Mouse (Mus musculus) cerebellum, adult 2 months (tissue): ENCODE measurements around the gene Thap8. TPM values are rescaled to one million over a fixed set of nuclear protein-coding genes. Genes with fewer than 3 reads are reported as not detected.

Source experiments
- DNase-seq, 2 experiments: peaks; one replicate each; pipeline ENCODE4 v3.0.0; 2021
- H3K27ac ChIP-seq: fragments of 200-500 bp; 2 replicates; pipeline ENCODE4 v1.5.1; 2012; ENCODE audit warnings: low read length, control low read depth, inconsistent platforms; ENCODE audit not compliant: insufficient read depth
- H3K27me3 ChIP-seq: fragments of 200-500 bp; 2 replicates; pipeline ENCODE4 v1.6.1; 2012; ENCODE audit warnings: inconsistent platforms, mild to moderate bottlenecking, low read length, moderate library complexity; ENCODE audit not compliant: control insufficient read depth, insufficient read depth
- H3K4me1 ChIP-seq: fragments of 200-500 bp; 2 replicates; pipeline ENCODE4 v1.6.1; 2011; ENCODE audit warnings: low read length; ENCODE audit not compliant: control insufficient read depth, insufficient read depth
- H3K4me3 ChIP-seq: fragments of 200-500 bp; replicated peaks from 2 replicates; pipeline ENCODE3; 2011; ENCODE audit warnings: mild to moderate bottlenecking, low read depth, low read length, control low read depth; ENCODE audit not compliant: insufficient read depth
- CTCF ChIP-seq: fragments of 200-500 bp; IDR thresholded peaks from 2 replicates; pipeline ENCODE4 v1.5.1; 2011; ENCODE audit warnings: low read depth, mild to moderate bottlenecking, control low read depth, low read length, moderate library complexity, borderline replicate concordance; ENCODE audit not compliant: insufficient read depth
- POLR2A ChIP-seq: fragments of 200-500 bp; IDR thresholded peaks from 2 replicates; pipeline ENCODE4 v1.6.1; 2011; ENCODE audit warnings: low read length, control low read depth, borderline replicate concordance; ENCODE audit not compliant: insufficient read depth
- WGBS: fragments of 180-500 bp; shearing (Covaris S2); methylation state at CpG from one replicate; pipeline ENCODE4 v1.1.7; 2018; 5-methylcytosine and 5-hydroxymethylcytosine counted together
- polyA plus RNA-seq: library from polyadenylated mRNA; depleted of rRNA; stranded (reverse); fragments of >200 nt; gene quantifications from 2 replicates; pipeline ENCODE4 v1.2.3, GENCODE M21; 2012

The Thap8 gene
- polyA plus RNA-seq, 1 experiment, result not detected

- TF ChIP-seq POLR2A (no peak), CTCF (no peak)
Measured at GRCm38 (mm10) chr7:30274383-30274782, 5.5 kb upstream of the Thap8 start.

GRCm38 (mm10) chr7:30278911-30279310, 983 bp upstream of the Thap8 start:
- TF ChIP-seq CTCF (no peak), POLR2A (no peak)
- Histone ChIP-seq H3K27me3 (no peaks in the 10 kb centered on the region), H3K4me1 (no peaks in the 10 kb centered on the region), H3K4me3 (no peak overlapping the region), H3K27ac (no peak overlapping the region)
- 42% methylated on average over 2 of the region's 2 CpGs for WGBS
- DNase-seq, result no peak

More at GRCm38 (mm10) chr7:30274383-30274782, 5.5 kb upstream of the Thap8 start:
- DNase-seq, result no peak
- no peak overlapping the region for H3K4me3 ChIP-seq
- 80% methylated on average over 6 of the region's 6 CpGs for WGBS
- no peaks in the 10 kb centered on the region for H3K4me1 ChIP-seq
- no peak overlapping the region for H3K27ac ChIP-seq
- H3K27me3 ChIP-seq, result no peaks in the 10 kb centered on the region

GRCm38 (mm10) chr7:30279536-30279935, 358 bp upstream of the Thap8 start:
- Histone ChIP-seq H3K27ac (no peak overlapping the region), H3K27me3 (no peaks in the 10 kb centered on the region), H3K4me1 (no peaks in the 10 kb centered on the region), H3K4me3 (peak overlapping the region; percentile 79)
- 1% methylated on average over 6 of the region's 6 CpGs for WGBS
- no peak for DNase-seq
- TF ChIP-seq POLR2A, result no peak
- no peak for TF ChIP-seq CTCF

GRCm38 (mm10) chr7:30280670-30281138, 810 bp downstream of the Thap8 start:
- under 1% methylated on average over 20 of the region's 20 CpGs for WGBS
- H3K27me3 ChIP-seq, result no peaks in the 10 kb centered on the region
- H3K4me3 ChIP-seq, result peak overlapping the region; percentile 79
- peak overlapping the region; percentile 85 for H3K27ac ChIP-seq
- no peaks in the 10 kb centered on the region for H3K4me1 ChIP-seq
- TF ChIP-seq POLR2A, result no peak
- no peak for TF ChIP-seq CTCF
- DNase-seq, result peak; percentile 86 to 87

- DNase-seq, result no peak
- TF ChIP-seq CTCF (no peak), POLR2A (no peak)
- no peak overlapping the region for H3K27ac ChIP-seq
- 86% methylated on average over 4 of the region's 4 CpGs for WGBS
- no peaks in the 10 kb centered on the region for H3K27me3 ChIP-seq
- H3K4me3 ChIP-seq, result no peak overlapping the region
- H3K4me1 ChIP-seq, result peaks cover 6% of the 10 kb centered on the region; the same call in 1 of the 2 replicates
Measured at GRCm38 (mm10) chr7:30281522-30281921, 1.6 kb downstream of the Thap8 start.

- no peak overlapping the region for H3K4me3 ChIP-seq
- DNase-seq, result no peak
- WGBS, result 70% methylated on average over 7 of the region's 7 CpGs
- no peak for TF ChIP-seq CTCF
- peak; percentile 17; the same call in 1 of the 2 replicates for TF ChIP-seq POLR2A
- no peak overlapping the region for H3K27ac ChIP-seq
- peaks cover 17% of the 10 kb centered on the region; the same call in 1 of the 2 replicates for H3K4me1 ChIP-seq
- H3K27me3 ChIP-seq, result no peaks in the 10 kb centered on the region
Measured at GRCm38 (mm10) chr7:30282740-30283139, 2.8 kb downstream of the Thap8 start.

GRCm38 (mm10) chr7:30286701-30287410, 7.0 kb downstream of the Thap8 start:
- WGBS, result 17% methylated on average over 8 of the region's 8 CpGs
- Histone ChIP-seq H3K4me1 (peaks cover 35% of the 10 kb centered on the region), H3K4me3 (no peak overlapping the region), H3K27me3 (no peaks in the 10 kb centered on the region), H3K27ac (peak overlapping the region; percentile 51)
- peak; percentile 87 to 95 for DNase-seq
- TF ChIP-seq CTCF, result no peak
- no peak for TF ChIP-seq POLR2A

- 29% methylated on average over 6 of the region's 6 CpGs for WGBS
- Histone ChIP-seq H3K4me3 (no peak overlapping the region), H3K27me3 (no peaks in the 10 kb centered on the region), H3K27ac (peak overlapping the region; percentile 51; the same call in 1 of the 2 replicates), H3K4me1 (peaks cover 35% of the 10 kb centered on the region)
- no peak for TF ChIP-seq POLR2A
- TF ChIP-seq CTCF, result no peak
- DNase-seq, result peak; percentile 53 to 70
Measured at GRCm38 (mm10) chr7:30288046-30288445, 8.2 kb downstream of the Thap8 start.
